Mouse (Mus musculus) lung, embryonic 14.5 days (tissue): Measurements from ENCODE around the gene Vps37d. TPM values are rescaled to one million over a fixed set of nuclear protein-coding genes. Genes with fewer than 3 reads are reported as not detected.

Source experiments
- ATAC-seq: fragments of 200-750 bp; cut with Nextera tagmentation; 2 replicates; pipeline ENCODE4 v1.8.0; 2017; ENCODE audit warnings: mild to moderate bottlenecking, moderate TSS enrichment, moderate library complexity; ENCODE audit not compliant: insufficient read depth
- DNase-seq: peaks from one replicate; pipeline ENCODE4 v3.0.0-alpha.2; 2015
- H3K27ac ChIP-seq: fragments of 300-500 bp; sonication (generic); 2 replicates; pipeline ENCODE4 v1.5.1; 2014; ENCODE audit warnings: low read depth, mild to moderate bottlenecking, moderate library complexity
- H3K27me3 ChIP-seq: fragments of 300-500 bp; sonication (generic); 2 replicates; pipeline ENCODE4 v1.6.1; 2014; ENCODE audit warnings: low read length, control low read depth; ENCODE audit not compliant: insufficient read depth
- H3K36me3 ChIP-seq: fragments of 300-500 bp; sonication (generic); 2 replicates; pipeline ENCODE4 v1.6.1; 2014; ENCODE audit warnings: control low read depth; ENCODE audit not compliant: insufficient read depth
- H3K4me1 ChIP-seq: fragments of 300-500 bp; sonication (generic); 2 replicates; pipeline ENCODE4 v1.6.1; 2014; ENCODE audit warnings: antibody characterized with exemption, control low read depth; ENCODE audit not compliant: insufficient read depth
- H3K4me2 ChIP-seq: fragments of 300-500 bp; sonication (generic); 2 replicates; pipeline ENCODE4 v1.6.1; 2014; ENCODE audit warnings: mild to moderate bottlenecking
- H3K4me3 ChIP-seq: fragments of 300-500 bp; sonication (generic); 2 replicates; pipeline ENCODE4 v1.5.1; 2014; ENCODE audit warnings: low read depth, low read length
- H3K9ac ChIP-seq: fragments of 300-500 bp; sonication (generic); 2 replicates; pipeline ENCODE4 v1.6.1; 2014
- H3K9me3 ChIP-seq: fragments of 300-500 bp; sonication (generic); 2 replicates; pipeline ENCODE4 v1.6.1; 2016; ENCODE audit warnings: low read depth, low read length, control low read depth
- CTCF ChIP-seq: IDR thresholded peaks from 2 replicates; pipeline ENCODE4 v1.5.1; 2016; ENCODE audit warnings: antibody characterized with exemption, low read depth
- WGBS: fragments of 180-500 bp; shearing (Covaris S2); extraction: QIAGEN DNeasy Blood & Tissue Kit; methylation state at CpG from one replicate; pipeline ENCODE4 v1.1.7; 2014; 5-methylcytosine and 5-hydroxymethylcytosine counted together
- polyA plus RNA-seq: library from polyadenylated mRNA; unstranded; fragments of >200 nt; fragmentation: Nextera tagmentation; extraction: Ambion mirVana; gene quantifications from 2 replicates; pipeline ENCODE4 v1.2.1, GENCODE M21; 2014

Vps37d gene
- 5.6 and 7.1 TPM in 2 replicates for polyA plus RNA-seq

DNA sequence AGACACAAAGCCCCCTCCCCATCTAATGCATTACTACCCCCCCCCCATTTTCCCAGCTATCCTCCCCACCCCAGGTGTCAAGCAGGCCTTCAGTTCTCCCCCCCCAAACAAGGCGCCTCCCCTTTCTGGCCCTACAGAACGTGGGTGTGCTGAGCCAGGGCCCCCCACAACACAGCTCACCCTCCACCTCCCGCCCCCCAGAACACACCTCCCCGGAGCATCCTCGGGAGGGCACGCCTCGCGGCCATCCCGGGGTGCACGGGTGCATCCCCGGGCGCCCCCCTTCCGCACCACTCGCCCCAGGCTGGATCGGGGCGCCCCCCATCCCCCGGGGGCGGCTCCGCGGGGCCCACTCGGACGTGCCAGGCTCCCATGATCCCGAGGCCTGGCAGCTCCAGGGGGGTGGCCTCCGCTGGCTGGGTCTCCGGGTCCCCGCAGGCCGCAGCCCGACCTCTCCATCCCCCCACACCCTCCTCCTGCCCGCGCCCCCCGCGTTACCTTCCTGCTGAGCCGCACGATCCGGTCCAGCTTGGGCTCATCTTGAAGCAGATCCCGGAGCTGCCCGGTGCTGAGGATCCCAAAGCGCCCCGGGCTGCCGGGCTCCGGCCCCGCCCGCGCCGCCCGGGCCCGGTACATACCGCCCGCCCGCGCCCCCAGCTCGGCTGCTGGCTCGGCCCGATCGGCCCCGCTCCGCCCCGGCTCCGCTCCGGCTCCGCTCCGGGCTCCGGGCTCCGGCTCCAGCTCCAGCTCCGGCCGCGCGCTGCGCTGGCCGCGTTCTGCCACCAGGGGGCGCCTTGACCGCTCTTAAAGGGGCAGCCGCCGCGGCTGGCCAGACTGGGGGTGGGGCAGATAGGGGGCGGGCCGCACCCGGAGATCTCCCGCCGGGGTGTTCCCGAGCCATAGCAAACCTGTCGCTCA lies at the start of gene Vps37d:
Vps37d (minus strand) TSS at position 703 of the 918 bp plus-strand sequence.
- H3K9me3 ChIP-seq = no peaks in the 10 kb centered on the region
- peak; percentile 70 for TF ChIP-seq CTCF
- 1% methylated on average over 80 of the region's 83 CpGs for WGBS
- DNase-seq (peak; percentile 98), ATAC-seq (peak; percentile 81)
- no peaks in the 10 kb centered on the region for H3K36me3 ChIP-seq
- peak within 1 kb of the TSS; percentile 90 for H3K4me3 ChIP-seq
- H3K4me1 ChIP-seq = peaks cover 4% of the 10 kb centered on the region; the same call in 1 of the 2 replicates
- H3K4me2 ChIP-seq = peak within 1 kb of the TSS; percentile 79
- H3K27me3 ChIP-seq = no peaks in the 10 kb centered on the region
- H3K27ac ChIP-seq = peak within 1 kb of the TSS; percentile 78
- H3K9ac ChIP-seq = peak within 1 kb of the TSS; percentile 93

GRCm38 (mm10) chr5:135127669-135128068 lies 49.6 kb upstream of the Vps37d start:
- 75% methylated on average over 6 of the region's 6 CpGs for WGBS
- Histone ChIP-seq H3K36me3 (no peaks in the 10 kb centered on the region), H3K4me3 (no peak overlapping the region), H3K4me1 (no peaks in the 10 kb centered on the region), H3K4me2 (no peak overlapping the region), H3K9me3 (no peaks in the 10 kb centered on the region), H3K27me3 (no peaks in the 10 kb centered on the region; the same call in 1 of the 2 replicates), H3K9ac (no peak overlapping the region), H3K27ac (no peak overlapping the region)
- TF ChIP-seq CTCF = no peak
- DNase-seq (no peak), ATAC-seq (no peak)

GRCm38 (mm10) chr5:135126121-135126520 lies 48.1 kb upstream of the Vps37d start:
- H3K4me2 ChIP-seq = no peak overlapping the region
- no peak overlapping the region for H3K9ac ChIP-seq
- H3K36me3 ChIP-seq = no peaks in the 10 kb centered on the region
- no peak overlapping the region for H3K27ac ChIP-seq
- ATAC-seq (no peak), DNase-seq (no peak)
- no peak for TF ChIP-seq CTCF
- 53% methylated on average over 6 of the region's 6 CpGs for WGBS
- H3K9me3 ChIP-seq = no peaks in the 10 kb centered on the region
- H3K27me3 ChIP-seq = peaks cover 10% of the 10 kb centered on the region; the same call in 1 of the 2 replicates
- H3K4me3 ChIP-seq = no peak overlapping the region
- no peaks in the 10 kb centered on the region for H3K4me1 ChIP-seq

DNA sequence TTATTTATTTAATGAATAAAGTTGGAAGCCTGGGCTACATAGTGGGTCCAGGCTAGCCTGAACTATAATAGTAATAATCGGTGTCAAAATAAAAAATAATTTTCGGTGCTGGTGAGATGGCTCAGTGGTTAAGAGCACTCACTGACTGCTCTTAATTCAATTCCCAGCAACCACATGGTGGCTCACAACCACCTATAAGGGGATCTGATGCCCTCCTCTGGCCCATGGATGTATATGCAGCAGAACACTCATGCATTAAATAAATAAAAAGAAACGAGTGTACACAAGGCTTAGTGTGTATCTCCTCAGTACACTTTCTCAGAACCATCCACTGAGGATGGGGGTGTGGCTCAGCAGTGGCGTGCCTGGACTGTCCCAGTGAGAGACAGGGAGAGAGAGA lies 42.7 kb upstream of the Vps37d start:
- 53% methylated on average over 4 of the region's 4 CpGs for WGBS
- Histone ChIP-seq H3K4me3 (no peak overlapping the region), H3K4me2 (no peak overlapping the region), H3K36me3 (no peaks in the 10 kb centered on the region), H3K9ac (no peak overlapping the region), H3K27me3 (peaks cover 10% of the 10 kb centered on the region; the same call in 1 of the 2 replicates), H3K27ac (no peak overlapping the region), H3K9me3 (no peaks in the 10 kb centered on the region), H3K4me1 (no peaks in the 10 kb centered on the region)
- peak; percentile 29 for DNase-seq
- peak; percentile 20; the same call in 1 of the 2 replicates for TF ChIP-seq CTCF
- no peak for ATAC-seq

- no peak overlapping the region for H3K27ac ChIP-seq
- H3K27me3 ChIP-seq = peaks cover 10% of the 10 kb centered on the region; the same call in 1 of the 2 replicates
- H3K9ac ChIP-seq = no peak overlapping the region
- TF ChIP-seq CTCF = peak; percentile 89
- no peaks in the 10 kb centered on the region for H3K9me3 ChIP-seq
- H3K36me3 ChIP-seq = no peaks in the 10 kb centered on the region
- H3K4me1 ChIP-seq = no peaks in the 10 kb centered on the region
- 6% methylated on average over 6 of the region's 6 CpGs for WGBS
- no peak overlapping the region for H3K4me3 ChIP-seq
- no peak overlapping the region for H3K4me2 ChIP-seq
- peak; percentile 60; the same call in 1 of the 2 replicates for ATAC-seq
- peak; percentile 77 for DNase-seq
Measured at GRCm38 (mm10) chr5:135118589-135119081, 40.6 kb upstream of the Vps37d start.

DNA sequence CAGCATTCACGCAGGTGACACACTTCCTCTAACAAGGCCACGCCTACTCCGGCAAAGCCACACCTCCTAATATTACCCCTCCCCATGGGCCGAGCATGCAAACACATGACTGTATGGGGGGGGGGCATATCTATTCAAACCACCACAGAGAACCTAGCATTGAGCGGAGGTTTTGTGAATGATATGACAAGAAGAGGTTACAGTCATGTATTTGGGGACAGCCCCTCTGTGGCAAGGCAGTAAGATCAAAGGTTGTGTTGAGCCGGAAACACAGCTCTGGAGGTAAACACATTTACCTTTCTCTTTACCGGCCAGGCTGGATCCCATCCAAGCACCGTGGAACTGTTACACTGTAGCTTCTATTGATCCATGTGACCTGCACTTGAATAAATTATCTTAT lies 37.2 kb upstream of the Vps37d start:
- no peaks in the 10 kb centered on the region for H3K4me1 ChIP-seq
- no peaks in the 10 kb centered on the region for H3K27me3 ChIP-seq
- H3K9me3 ChIP-seq = no peaks in the 10 kb centered on the region
- H3K9ac ChIP-seq = no peak overlapping the region
- no peak overlapping the region for H3K4me2 ChIP-seq
- DNase-seq = no peak
- no peak overlapping the region for H3K4me3 ChIP-seq
- no peak overlapping the region for H3K27ac ChIP-seq
- no peak for ATAC-seq
- H3K36me3 ChIP-seq = no peaks in the 10 kb centered on the region
- 78% methylated on average over 8 of the region's 8 CpGs for WGBS
- TF ChIP-seq CTCF = no peak

- H3K36me3 ChIP-seq = no peaks in the 10 kb centered on the region
- peaks cover 8% of the 10 kb centered on the region for H3K27me3 ChIP-seq
- no peaks in the 10 kb centered on the region for H3K9me3 ChIP-seq
- no peak for ATAC-seq
- no peak for TF ChIP-seq CTCF
- DNase-seq = no peak
- no peak overlapping the region for H3K27ac ChIP-seq
- no peak overlapping the region for H3K9ac ChIP-seq
- H3K4me2 ChIP-seq = no peak overlapping the region
- 83% methylated on average over 12 of the region's 12 CpGs for WGBS
- no peak overlapping the region for H3K4me3 ChIP-seq
- no peaks in the 10 kb centered on the region for H3K4me1 ChIP-seq
Measured at GRCm38 (mm10) chr5:135113782-135114181, 35.7 kb upstream of the Vps37d start.
